Mouse (Mus musculus) kidney, postnatal 0 days (tissue): ENCODE measurements around the gene Madcam1. TPM values are rescaled to one million over a fixed set of nuclear protein-coding genes. Genes with fewer than 3 reads are reported as not detected.
A peak's percentile ranks its signal among the peaks of the same experiment; 100 is the strongest.

ENCODE experiments used
- ATAC-seq: fragments of 200-750 bp; cut with Nextera tagmentation; replicated peaks from 2 replicates; pipeline ENCODE4 v1.8.0; 2017; ENCODE audit warnings: low read depth, moderate number of reproducible peaks, moderate TSS enrichment, moderate library complexity; ENCODE audit not compliant: low FRiP score
- DNase-seq: peaks from one replicate; pipeline ENCODE4 v3.0.0-alpha.2; 2016; ENCODE audit warnings: low spot score
- H3K27ac ChIP-seq: fragments of 300-500 bp; sonication (generic); 2 replicates; pipeline ENCODE4 v1.5.1; 2014; ENCODE audit warnings: mild to moderate bottlenecking
- H3K27me3 ChIP-seq: fragments of 300-500 bp; sonication (generic); 2 replicates; pipeline ENCODE4 v1.6.1; 2014; ENCODE audit warnings: low read length, mixed read lengths; ENCODE audit not compliant: insufficient read depth
- H3K36me3 ChIP-seq: fragments of 300-500 bp; sonication (generic); 2 replicates; pipeline ENCODE4 v1.6.1; 2014; ENCODE audit warnings: low read length, mixed read lengths; ENCODE audit not compliant: insufficient read depth
- H3K4me1 ChIP-seq: fragments of 300-500 bp; sonication (generic); replicated peaks from 2 replicates; pipeline ENCODE4 v1.6.1; 2014; ENCODE audit warnings: antibody characterized with exemption, low read length, mixed read lengths; ENCODE audit not compliant: insufficient read depth
- H3K4me2 ChIP-seq: fragments of 300-500 bp; sonication (generic); 2 replicates; pipeline ENCODE4 v1.6.1; 2014; ENCODE audit warnings: mild to moderate bottlenecking, low read length, moderate library complexity, mixed read lengths
- H3K4me3 ChIP-seq: fragments of 300-500 bp; sonication (generic); replicated peaks from 2 replicates; pipeline ENCODE4 v1.5.1; 2014; ENCODE audit warnings: low read depth, low read length
- H3K9ac ChIP-seq: fragments of 300-500 bp; sonication (generic); 2 replicates; pipeline ENCODE4 v1.6.1; 2014; ENCODE audit warnings: low read depth, low read length
- H3K9me3 ChIP-seq: fragments of 300-500 bp; sonication (generic); replicated peaks from 2 replicates; pipeline ENCODE4 v1.6.1; 2016; ENCODE audit warnings: low read length, inconsistent platforms, mixed read lengths
- CTCF ChIP-seq: IDR thresholded peaks from 2 replicates; pipeline ENCODE4 v1.5.1; 2016; ENCODE audit warnings: antibody characterized with exemption, low read depth, mild to moderate bottlenecking, moderate library complexity
- WGBS: fragments of 180-500 bp; shearing (Covaris S2); extraction: QIAGEN DNeasy Blood & Tissue Kit; methylation state at CpG from one replicate; pipeline ENCODE4 v1.1.7; 2014; 5-methylcytosine and 5-hydroxymethylcytosine counted together
- polyA plus RNA-seq: library from polyadenylated mRNA; unstranded; fragments of >200 nt; fragmentation: Nextera tagmentation; extraction: Ambion mirVana; gene quantifications from 2 replicates; pipeline ENCODE4 v1.2.1, GENCODE M21; 2015

Gene Madcam1
- polyA plus RNA-seq, 1 experiment from 2014 or later = 1.5 TPM

DNA sequence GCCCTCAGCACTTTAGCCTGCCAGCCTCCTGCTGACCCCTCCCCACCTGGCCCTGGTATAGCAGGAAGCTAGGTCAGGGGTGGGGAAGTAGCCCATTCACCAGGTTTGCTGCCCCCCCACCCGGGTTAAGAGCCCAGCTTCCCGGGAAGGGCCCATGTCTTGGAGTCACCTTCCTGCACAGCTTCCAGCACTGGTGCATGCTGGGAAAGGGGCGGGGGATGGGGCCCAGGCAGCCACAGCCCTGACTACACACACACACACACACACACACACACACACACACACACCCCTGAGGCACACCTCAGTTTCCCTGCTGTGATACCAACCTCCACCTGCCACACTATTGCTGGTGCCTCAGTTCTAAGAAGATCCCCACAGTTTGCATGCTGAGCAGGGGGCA is 2.5 kb upstream of the Madcam1 start:
- H3K9ac ChIP-seq = no peak overlapping the region
- ATAC-seq = no peak
- no peak overlapping the region for H3K4me2 ChIP-seq
- no peak overlapping the region for H3K4me3 ChIP-seq
- no peak for TF ChIP-seq CTCF
- H3K27ac ChIP-seq = no peak overlapping the region
- no peaks in the 10 kb centered on the region; the same call in 1 of the 2 replicates for H3K4me1 ChIP-seq
- no peaks in the 10 kb centered on the region for H3K9me3 ChIP-seq
- H3K27me3 ChIP-seq = no peaks in the 10 kb centered on the region
- WGBS = 44% methylated on average over 3 of the region's 3 CpGs
- H3K36me3 ChIP-seq = no peaks in the 10 kb centered on the region
- no peak for DNase-seq

DNA sequence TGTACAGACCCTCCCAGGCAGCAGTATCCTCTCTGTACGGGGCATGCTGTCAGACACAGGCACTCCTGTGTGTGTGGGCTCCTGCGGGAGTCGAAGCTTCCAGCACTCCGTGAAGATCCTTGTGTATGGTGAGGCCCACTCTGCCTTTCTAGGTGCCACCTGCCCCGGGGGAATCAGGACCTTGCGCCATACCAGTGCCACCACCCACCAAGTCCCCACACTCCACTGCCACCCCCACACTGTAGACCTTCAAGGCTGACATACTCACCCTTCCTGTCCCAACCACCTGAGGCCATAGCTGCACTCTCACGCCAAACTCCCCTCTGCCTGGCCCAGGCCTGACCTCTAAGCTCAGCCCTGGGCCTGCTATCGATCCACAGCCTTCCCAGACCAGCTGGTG is 692 bp downstream of the Madcam1 start:
- 85% methylated on average over 8 of the region's 8 CpGs for WGBS
- Histone ChIP-seq H3K4me2 (no peak overlapping the region), H3K9ac (no peak overlapping the region), H3K27ac (no peak overlapping the region), H3K4me1 (peaks cover 3% of the 10 kb centered on the region; the same call in 1 of the 2 replicates), H3K36me3 (no peaks in the 10 kb centered on the region), H3K4me3 (no peak overlapping the region), H3K9me3 (no peaks in the 10 kb centered on the region), H3K27me3 (no peaks in the 10 kb centered on the region)
- ATAC-seq (no peak), DNase-seq (no peak)
- no peak for TF ChIP-seq CTCF

- WGBS = 61% methylated on average over 9 of the region's 9 CpGs
- ATAC-seq = no peak
These were observed 2.1 kb downstream of the Madcam1 start for GRCm38 (mm10) chr10:79666493-79666892.

DNA sequence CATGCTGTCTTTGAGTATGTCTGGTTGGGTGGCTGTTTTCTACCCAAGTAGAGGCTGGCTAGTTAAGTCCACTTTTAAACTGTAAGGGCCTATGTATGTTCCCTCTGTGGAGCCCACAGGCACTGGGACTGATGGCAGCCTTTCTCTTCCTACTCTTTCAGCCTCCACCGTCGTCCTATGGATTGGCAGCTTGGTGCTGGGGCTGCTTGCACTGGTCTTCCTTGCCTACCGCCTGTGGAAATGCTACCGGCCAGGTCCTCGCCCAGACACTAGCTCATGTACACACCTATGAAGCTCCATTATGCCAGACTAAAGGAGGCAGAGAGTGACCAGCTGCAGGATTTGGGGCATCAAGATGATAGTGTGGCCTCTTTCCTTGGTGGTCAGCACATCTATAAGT is 3.7 kb downstream of the Madcam1 start:
- no peak overlapping the region for H3K27ac ChIP-seq
- ATAC-seq (no peak), DNase-seq (no peak)
- H3K4me1 ChIP-seq = peaks cover 17% of the 10 kb centered on the region
- no peaks in the 10 kb centered on the region for H3K9me3 ChIP-seq
- H3K27me3 ChIP-seq = no peaks in the 10 kb centered on the region
- no peak for TF ChIP-seq CTCF
- H3K9ac ChIP-seq = no peak overlapping the region
- no peak overlapping the region for H3K4me2 ChIP-seq
- no peak overlapping the region for H3K4me3 ChIP-seq
- WGBS = 89% methylated on average over 5 of the region's 5 CpGs
- no peaks in the 10 kb centered on the region for H3K36me3 ChIP-seq

More at GRCm38 (mm10) chr10:79666493-79666892, 2.1 kb downstream of the Madcam1 start:
- no peak overlapping the region for H3K4me2 ChIP-seq
- H3K4me3 ChIP-seq = no peak overlapping the region
- TF ChIP-seq CTCF = no peak
- no peak overlapping the region for H3K9ac ChIP-seq
- H3K9me3 ChIP-seq = no peaks in the 10 kb centered on the region
- peaks cover 13% of the 10 kb centered on the region for H3K4me1 ChIP-seq
- H3K36me3 ChIP-seq = no peaks in the 10 kb centered on the region
- H3K27ac ChIP-seq = no peak overlapping the region
- DNase-seq = no peak
- H3K27me3 ChIP-seq = no peaks in the 10 kb centered on the region

GRCm38 (mm10) chr10:79668771-79669575 is 4.6 kb downstream of the Madcam1 start, which contains the start of gene Tpgs1:
Gene Tpgs1 (plus strand): TSS chr10:79669369.
- TF ChIP-seq CTCF = peak; percentile 94
- Histone ChIP-seq H3K4me3 (peak within 1 kb of the TSS; percentile 97), H3K27me3 (no peaks in the 10 kb centered on the region), H3K9ac (peak within 1 kb of the TSS; percentile 81), H3K4me2 (peak within 1 kb of the TSS; percentile 81), H3K9me3 (no peaks in the 10 kb centered on the region), H3K27ac (peak within 1 kb of the TSS; percentile 90), H3K36me3 (no peaks in the 10 kb centered on the region), H3K4me1 (peaks cover 17% of the 10 kb centered on the region)
- WGBS = under 1% methylated on average over 45 of the region's 45 CpGs
- ATAC-seq = peak; percentile 70
- peak; percentile 95 for DNase-seq

DNA sequence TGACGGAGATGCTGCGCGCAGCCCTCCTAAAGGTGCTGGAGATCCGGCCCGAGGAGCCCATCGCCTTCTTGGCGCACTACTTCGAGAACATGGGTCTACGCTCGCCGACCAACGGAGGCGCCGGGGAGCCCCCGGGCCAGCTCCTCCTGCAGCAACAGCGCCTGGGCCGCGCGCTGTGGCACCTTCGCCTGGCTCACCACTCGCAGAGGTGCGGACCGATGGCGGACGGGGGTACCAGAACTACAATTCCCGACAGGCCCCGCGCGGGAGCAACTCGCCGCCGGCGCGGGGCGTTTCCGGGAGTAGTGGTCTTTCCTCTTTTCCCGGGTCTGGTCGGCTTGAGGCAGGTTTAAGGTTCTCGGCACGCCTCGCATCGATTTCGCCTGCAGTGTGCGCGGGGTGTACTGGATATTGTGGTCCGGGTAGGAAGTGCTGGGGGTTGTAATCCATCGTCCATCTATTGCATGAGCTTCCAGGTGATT is 5.3 kb downstream of the Madcam1 start:
- H3K27ac ChIP-seq = peak overlapping the region; percentile 90
- H3K9me3 ChIP-seq = no peaks in the 10 kb centered on the region
- WGBS = under 1% methylated on average over 47 of the region's 47 CpGs
- H3K27me3 ChIP-seq = no peaks in the 10 kb centered on the region
- H3K9ac ChIP-seq = peak overlapping the region; percentile 81
- H3K4me3 ChIP-seq = peak overlapping the region; percentile 97
- ATAC-seq (peak; percentile 30), DNase-seq (peak; percentile 80)
- H3K4me2 ChIP-seq = peak overlapping the region; percentile 81
- no peak for TF ChIP-seq CTCF
- H3K4me1 ChIP-seq = peaks cover 17% of the 10 kb centered on the region
- H3K36me3 ChIP-seq = no peaks in the 10 kb centered on the region
